Mouse (Mus musculus): Measurements from ENCODE around the gene Sec14l1. TPM values are rescaled to one million over a fixed set of nuclear protein-coding genes. Genes with fewer than 3 reads are reported as not detected.
A peak's percentile ranks its signal among the peaks of the same experiment; 100 is the strongest.

The Sec14l1 gene
- polyA plus RNA-seq, 1 experiment: 22.8 TPM

GRCm38 (mm10) chr11:117199282-117200175 lies 84.6 kb downstream of the Sec14l1 start, which contains the start of gene Sept9:
Gene Sept9 (plus strand): TSS chr11:117199661.
- H3K4me1 ChIP-seq (ENCODE audit: control insufficient read depth, insufficient read depth, low read length): peaks cover 2% of the 10 kb centered on the region
- H3K27ac ChIP-seq (ENCODE audit: control insufficient read depth, insufficient read depth, low read depth, low read length, poor library complexity): peak within 1 kb of the TSS; percentile 18; the same call in 1 of the 2 replicates
- no peak for TF ChIP-seq CTCF (IDR thresholded peaks at IDR 0.05; ENCODE audit: control insufficient read depth, insufficient read depth, low read length)
- TF ChIP-seq POLR2A (IDR thresholded peaks at IDR 0.05; ENCODE audit: borderline replicate concordance, control insufficient read depth, low read depth, low read length): no peak
- no peak within 1 kb of the TSS for H3K4me3 ChIP-seq (replicated peaks; ENCODE audit: control insufficient read depth, low read depth, low read length)
- WGBS: 8% methylated on average over 70 of the region's 70 CpGs

DNA sequence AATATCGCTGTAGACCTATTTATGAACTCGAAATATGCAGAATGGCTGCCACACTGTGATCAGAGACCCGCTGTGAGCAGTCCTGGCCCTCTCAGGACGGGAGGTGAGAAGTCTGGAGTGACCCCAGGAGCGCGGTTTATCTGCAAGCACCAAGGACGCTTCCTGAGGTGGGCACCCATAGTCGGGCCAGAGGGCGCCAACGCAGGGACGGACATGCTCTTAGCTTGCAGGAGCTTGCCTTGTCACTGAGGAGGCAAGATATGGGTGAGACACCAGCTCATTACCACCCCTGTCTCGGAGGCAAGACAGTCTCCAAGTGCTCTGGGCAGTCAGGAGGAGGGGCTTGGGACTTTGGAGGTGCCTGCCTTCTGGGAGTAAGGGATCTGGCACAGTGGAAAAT lies 86.9 kb downstream of the Sec14l1 start:
- TF ChIP-seq POLR2A (IDR thresholded peaks at IDR 0.05; ENCODE audit: borderline replicate concordance, control insufficient read depth, low read depth, low read length) (no peak), CTCF (IDR thresholded peaks at IDR 0.05; ENCODE audit: control insufficient read depth, insufficient read depth, low read length) (no peak)
- H3K4me3 ChIP-seq (replicated peaks; ENCODE audit: control insufficient read depth, low read depth, low read length): no peak overlapping the region
- peaks cover 2% of the 10 kb centered on the region for H3K4me1 ChIP-seq (ENCODE audit: control insufficient read depth, insufficient read depth, low read length)
- no peak overlapping the region for H3K27ac ChIP-seq (ENCODE audit: control insufficient read depth, insufficient read depth, low read depth, low read length, poor library complexity)
- 84% methylated on average over 12 of the region's 12 CpGs for WGBS

GRCm38 (mm10) chr11:117204606-117205005 lies 89.6 kb downstream of the Sec14l1 start:
- H3K4me3 ChIP-seq (replicated peaks; ENCODE audit: control insufficient read depth, low read depth, low read length): no peak overlapping the region
- no peaks in the 10 kb centered on the region; the same call in 1 of the 2 replicates for H3K4me1 ChIP-seq (ENCODE audit: control insufficient read depth, insufficient read depth, low read length)
- TF ChIP-seq POLR2A (IDR thresholded peaks at IDR 0.05; ENCODE audit: borderline replicate concordance, control insufficient read depth, low read depth, low read length): no peak
- TF ChIP-seq CTCF (IDR thresholded peaks at IDR 0.05; ENCODE audit: control insufficient read depth, insufficient read depth, low read length): no peak
- 79% methylated on average over 8 of the region's 8 CpGs for WGBS
- no peak overlapping the region for H3K27ac ChIP-seq (ENCODE audit: control insufficient read depth, insufficient read depth, low read depth, low read length, poor library complexity)

DNA sequence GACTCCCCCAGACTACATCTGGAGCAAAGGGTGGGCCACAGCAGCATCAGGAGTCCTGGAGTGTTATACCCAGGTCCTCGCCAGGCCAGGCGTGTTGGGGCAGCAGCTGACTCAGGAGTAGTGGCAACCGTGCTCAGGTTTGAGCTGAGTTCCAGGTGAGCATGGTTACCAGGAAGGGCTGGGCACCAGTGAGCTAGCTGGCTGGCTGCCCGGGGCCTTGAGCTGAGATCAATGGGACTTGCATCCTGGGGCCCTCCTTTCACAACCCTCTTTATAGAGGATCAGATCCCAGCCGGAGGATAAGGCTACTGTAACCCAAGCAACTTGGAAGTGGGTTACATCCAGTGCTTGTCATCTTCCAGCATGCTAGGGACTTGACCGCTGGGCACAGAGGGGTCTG lies 90.1 kb downstream of the Sec14l1 start:
- no peak overlapping the region for H3K4me3 ChIP-seq (replicated peaks; ENCODE audit: control insufficient read depth, low read depth, low read length)
- no peak for TF ChIP-seq CTCF (IDR thresholded peaks at IDR 0.05; ENCODE audit: control insufficient read depth, insufficient read depth, low read length)
- no peak for TF ChIP-seq POLR2A (IDR thresholded peaks at IDR 0.05; ENCODE audit: borderline replicate concordance, control insufficient read depth, low read depth, low read length)
- WGBS: 77% methylated on average over 6 of the region's 6 CpGs
- no peaks in the 10 kb centered on the region; the same call in 1 of the 2 replicates for H3K4me1 ChIP-seq (ENCODE audit: control insufficient read depth, insufficient read depth, low read length)
- H3K27ac ChIP-seq (ENCODE audit: control insufficient read depth, insufficient read depth, low read depth, low read length, poor library complexity): no peak overlapping the region

GRCm38 (mm10) chr11:117205447-117205846 lies 90.5 kb downstream of the Sec14l1 start:
- Histone ChIP-seq H3K4me3 (replicated peaks; ENCODE audit: control insufficient read depth, low read depth, low read length) (no peak overlapping the region), H3K27ac (ENCODE audit: control insufficient read depth, insufficient read depth, low read depth, low read length, poor library complexity) (no peak overlapping the region), H3K4me1 (ENCODE audit: control insufficient read depth, insufficient read depth, low read length) (no peaks in the 10 kb centered on the region; the same call in 1 of the 2 replicates)
- TF ChIP-seq POLR2A (IDR thresholded peaks at IDR 0.05; ENCODE audit: borderline replicate concordance, control insufficient read depth, low read depth, low read length) (no peak), CTCF (IDR thresholded peaks at IDR 0.05; ENCODE audit: control insufficient read depth, insufficient read depth, low read length) (no peak)
- 83% methylated on average over 9 of the region's 9 CpGs for WGBS

GRCm38 (mm10) chr11:117207436-117207835 lies 92.5 kb downstream of the Sec14l1 start:
- Histone ChIP-seq H3K4me3 (replicated peaks; ENCODE audit: control insufficient read depth, low read depth, low read length) (no peak overlapping the region), H3K4me1 (ENCODE audit: control insufficient read depth, insufficient read depth, low read length) (no peaks in the 10 kb centered on the region; the same call in 1 of the 2 replicates), H3K27ac (ENCODE audit: control insufficient read depth, insufficient read depth, low read depth, low read length, poor library complexity) (no peak overlapping the region)
- 84% methylated on average over 5 of the region's 5 CpGs for WGBS
- no peak for TF ChIP-seq POLR2A (IDR thresholded peaks at IDR 0.05; ENCODE audit: borderline replicate concordance, control insufficient read depth, low read depth, low read length)
- no peak for TF ChIP-seq CTCF (IDR thresholded peaks at IDR 0.05; ENCODE audit: control insufficient read depth, insufficient read depth, low read length)

- Histone ChIP-seq H3K4me3 (replicated peaks; ENCODE audit: control insufficient read depth, low read depth, low read length) (no peak overlapping the region), H3K4me1 (ENCODE audit: control insufficient read depth, insufficient read depth, low read length) (no peaks in the 10 kb centered on the region; the same call in 1 of the 2 replicates), H3K27ac (ENCODE audit: control insufficient read depth, insufficient read depth, low read depth, low read length, poor library complexity) (no peak overlapping the region)
- TF ChIP-seq POLR2A (IDR thresholded peaks at IDR 0.05; ENCODE audit: borderline replicate concordance, control insufficient read depth, low read depth, low read length) (no peak), CTCF (IDR thresholded peaks at IDR 0.05; ENCODE audit: control insufficient read depth, insufficient read depth, low read length) (no peak)
- 86% methylated on average over 8 of the region's 8 CpGs for WGBS
These were observed 93.2 kb downstream of the Sec14l1 start for GRCm38 (mm10) chr11:117208151-117208673.

Other genes with a start within 250 kb of the Sec14l1 start
- gene Mgat5b, start 196.3 kb upstream of the Sec14l1 start, polyA plus RNA-seq (2011; ENCODE audit: insufficient read depth, insufficient read length, low replicate concordance, missing spikeins): not detected in 2 replicates
- gene Sept9, start 84.5 kb downstream of the Sec14l1 start, polyA plus RNA-seq (2011; ENCODE audit: insufficient read depth, insufficient read length, low replicate concordance, missing spikeins): 31.1 and 51.6 TPM in 2 replicates